Mouse (Mus musculus) layer of hippocampus, adult 9-10 months (tissue): ENCODE measurements around the gene Mroh2a.

Source experiments
- DNase-seq: peaks from one replicate; pipeline ENCODE4 v3.0.0; 2022; ENCODE audit warnings: low spot score

Gene Mroh2a

DNA sequence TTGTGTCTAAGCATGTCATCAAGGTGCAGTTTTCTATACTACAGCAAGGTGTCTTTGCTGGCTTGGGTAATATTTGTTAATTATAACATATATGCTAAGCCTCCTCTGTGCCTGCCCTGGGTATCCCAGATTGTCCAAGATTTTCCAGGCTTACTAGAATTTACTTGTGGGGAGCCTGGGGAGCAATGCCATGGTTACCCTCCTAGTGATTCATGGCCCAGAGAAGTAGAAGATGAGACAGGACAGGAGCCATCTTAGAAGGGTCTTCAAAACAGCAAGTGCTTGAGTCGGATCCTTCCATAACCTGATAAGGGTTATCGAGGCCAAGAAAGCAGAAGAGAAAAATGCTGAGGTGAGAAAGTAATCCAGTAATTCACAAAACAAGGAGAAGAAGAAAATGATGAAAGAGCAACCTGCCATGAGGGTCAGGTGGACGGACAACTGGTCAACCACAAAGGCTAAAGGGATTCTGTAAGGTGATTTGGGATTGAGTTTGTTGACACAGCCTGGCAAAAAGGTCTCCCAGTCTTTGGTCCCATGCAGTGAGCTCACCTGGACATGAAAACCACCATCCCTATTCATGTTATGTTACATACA lies 64.7 kb downstream of the Mroh2a start:
- no peak for DNase-seq

DNA sequence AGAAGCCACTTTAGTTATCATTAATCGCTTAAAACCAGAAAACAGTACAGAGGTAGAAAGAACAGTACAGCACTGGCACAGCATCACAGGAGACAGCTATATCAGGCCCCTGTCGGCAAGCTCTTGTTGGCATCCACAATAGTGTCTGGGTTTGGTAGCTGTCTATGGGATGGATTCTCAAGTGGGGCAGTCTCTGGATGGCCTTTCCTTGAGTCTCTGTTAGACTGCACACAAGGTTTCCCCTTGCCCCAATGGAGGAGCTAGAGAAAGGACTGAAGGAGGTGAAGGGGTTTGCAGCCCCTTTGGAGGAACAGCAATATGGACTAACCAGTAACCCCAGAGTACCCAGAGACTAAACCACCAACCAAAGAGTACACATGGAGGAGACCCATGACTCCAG lies 65.3 kb downstream of the Mroh2a start:
- DNase-seq = no peak

DNA sequence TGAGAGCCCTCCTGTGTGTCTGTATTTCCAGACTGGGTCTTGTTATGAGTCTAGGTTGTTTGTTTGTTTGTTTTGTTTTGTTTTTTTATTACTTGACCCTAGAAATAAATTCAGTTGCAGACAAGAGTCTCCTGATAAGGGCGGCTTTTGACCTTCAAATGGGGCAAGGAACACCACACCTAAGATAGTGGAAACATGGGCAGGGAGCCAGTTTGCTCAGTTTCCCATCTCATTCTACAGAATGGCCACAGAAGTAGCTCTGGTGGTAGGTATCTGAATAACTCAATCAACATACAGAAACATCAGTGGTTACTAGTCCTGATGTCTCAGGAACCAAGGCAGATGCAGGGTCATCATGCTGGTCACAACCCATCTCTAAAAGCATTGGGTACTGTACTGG lies 67.9 kb downstream of the Mroh2a start:
- DNase-seq = no peak

DNA sequence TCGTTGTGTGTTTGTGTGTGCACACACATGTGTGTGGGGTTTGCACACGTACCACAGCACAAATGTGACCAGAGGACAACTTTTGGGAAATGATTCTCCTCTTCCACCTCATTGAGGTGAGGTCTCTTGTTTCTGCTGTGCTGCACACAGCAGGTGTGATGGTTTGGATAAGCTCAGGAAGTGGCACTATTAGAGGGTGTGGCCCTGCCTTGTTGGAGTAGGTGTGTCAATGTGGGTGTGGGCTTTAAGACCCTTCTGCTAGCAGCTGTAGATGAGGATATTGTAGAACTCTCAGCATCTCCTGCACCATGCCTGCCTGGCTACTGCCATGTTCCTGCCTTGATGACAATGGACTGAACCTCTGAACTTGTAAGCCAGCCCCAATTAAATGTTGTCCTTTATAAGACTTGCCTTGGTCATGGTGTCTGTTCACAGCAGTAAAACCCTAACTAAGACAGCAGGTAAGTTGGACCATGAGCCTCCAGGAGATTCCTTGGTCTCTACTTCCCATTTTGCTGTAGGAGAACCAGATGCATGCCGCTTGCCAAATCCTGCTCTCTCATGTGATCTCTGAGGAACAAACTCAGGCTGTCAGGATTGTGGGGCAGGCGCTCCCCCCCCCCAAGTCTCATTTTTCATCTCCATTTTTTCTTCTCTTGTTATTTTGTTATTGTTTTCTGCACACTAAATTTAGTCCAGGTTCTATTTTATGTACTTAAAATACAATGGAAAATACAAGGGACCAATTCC lies 69.6 kb downstream of the Mroh2a start:
- no peak for DNase-seq

DNA sequence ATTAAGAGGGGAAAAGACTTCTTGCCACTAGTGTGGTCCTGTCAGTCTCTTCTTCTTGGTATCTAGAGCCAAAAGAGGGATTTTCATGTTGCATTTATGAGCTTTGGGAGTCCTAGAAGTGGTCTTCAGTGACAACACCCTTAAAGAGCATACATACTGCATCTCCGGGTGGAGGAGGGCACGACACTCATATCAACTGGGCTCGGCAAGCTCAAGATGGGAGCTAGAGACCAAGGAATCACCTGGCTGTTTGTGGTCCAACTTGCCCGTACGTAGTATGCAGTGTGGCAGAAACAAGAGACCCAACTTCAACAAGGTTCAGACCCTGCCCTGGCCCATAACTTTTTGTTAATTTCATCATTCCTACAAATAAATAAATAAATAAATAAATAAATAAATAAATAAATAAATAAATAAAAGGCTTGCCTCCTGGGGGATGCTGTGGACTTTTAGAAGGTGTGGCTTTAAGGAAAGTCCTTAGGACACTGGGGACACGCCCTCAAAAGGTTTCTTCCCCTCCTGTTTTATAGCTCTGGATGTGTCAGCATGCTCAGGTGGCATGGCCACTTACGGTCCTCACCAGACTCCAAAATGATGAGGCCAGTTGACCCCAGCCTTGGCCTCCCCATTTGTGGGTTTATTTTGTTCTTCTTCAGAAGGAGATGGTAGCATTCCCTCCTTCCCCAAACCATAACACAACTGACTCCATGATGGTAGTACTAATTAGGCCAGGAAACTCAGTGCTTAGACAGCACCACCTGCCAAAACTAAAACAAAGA lies 70.9 kb downstream of the Mroh2a start:
- DNase-seq = no peak

DNA sequence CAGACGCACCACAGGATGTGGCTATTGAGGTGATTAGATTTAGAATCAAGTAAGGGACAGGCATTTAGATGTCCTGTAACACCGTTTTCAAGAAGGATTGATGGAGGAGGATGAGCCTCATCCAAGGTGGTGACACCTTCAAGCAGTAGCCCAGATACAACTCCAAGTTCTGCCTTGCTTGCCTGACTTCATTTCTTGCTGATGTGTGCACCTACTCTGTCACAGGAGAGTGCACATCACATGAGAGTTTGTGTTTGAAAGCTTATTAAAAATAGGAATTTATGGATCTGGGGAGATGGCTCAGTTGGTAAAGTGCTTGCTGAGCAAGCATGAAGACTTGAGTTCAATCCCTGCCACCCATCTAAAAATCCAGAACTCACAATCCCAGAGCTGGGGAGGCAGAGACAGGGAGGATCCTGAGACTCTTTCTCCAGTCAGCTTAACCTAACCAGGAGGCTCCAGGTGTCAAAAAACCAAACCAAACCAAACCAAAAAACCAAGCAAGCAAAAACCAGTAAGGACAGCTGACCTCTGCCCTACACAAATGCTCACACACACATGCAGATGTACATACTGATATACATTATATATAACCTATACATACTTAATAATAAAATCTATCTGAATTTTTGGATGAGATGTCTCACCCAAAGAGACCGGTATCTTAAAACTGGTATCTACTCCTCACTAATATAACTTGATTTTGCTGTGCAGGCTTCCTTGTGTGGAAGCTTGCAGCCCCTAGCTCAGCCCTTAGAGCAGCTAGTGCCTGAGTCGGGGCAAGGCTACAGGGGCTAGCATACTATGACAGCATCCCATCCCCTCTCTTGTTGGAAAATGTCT lies 72.1 kb downstream of the Mroh2a start:
- DNase-seq = no peak

DNA sequence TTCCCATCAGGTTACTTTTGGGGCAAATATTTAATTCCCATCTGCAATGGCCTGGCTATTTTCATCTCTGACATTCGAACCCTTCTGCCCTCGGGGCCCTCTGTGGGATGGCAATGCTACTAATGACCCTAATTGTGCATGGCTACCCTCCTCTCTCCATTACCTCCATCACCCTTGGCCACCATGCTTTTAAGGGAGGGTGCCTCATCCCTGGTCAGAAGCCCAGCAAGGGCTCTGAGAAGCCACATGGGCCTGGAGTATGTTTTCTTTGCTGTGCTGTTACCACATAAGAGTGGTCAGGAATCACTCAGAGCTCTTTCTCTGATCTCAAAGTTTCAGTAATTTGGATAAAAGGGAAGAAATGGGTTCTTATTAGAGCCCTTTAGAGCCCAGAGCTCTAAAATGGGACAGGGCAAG lies 72.8 kb downstream of the Mroh2a start:
- no peak for DNase-seq

DNA sequence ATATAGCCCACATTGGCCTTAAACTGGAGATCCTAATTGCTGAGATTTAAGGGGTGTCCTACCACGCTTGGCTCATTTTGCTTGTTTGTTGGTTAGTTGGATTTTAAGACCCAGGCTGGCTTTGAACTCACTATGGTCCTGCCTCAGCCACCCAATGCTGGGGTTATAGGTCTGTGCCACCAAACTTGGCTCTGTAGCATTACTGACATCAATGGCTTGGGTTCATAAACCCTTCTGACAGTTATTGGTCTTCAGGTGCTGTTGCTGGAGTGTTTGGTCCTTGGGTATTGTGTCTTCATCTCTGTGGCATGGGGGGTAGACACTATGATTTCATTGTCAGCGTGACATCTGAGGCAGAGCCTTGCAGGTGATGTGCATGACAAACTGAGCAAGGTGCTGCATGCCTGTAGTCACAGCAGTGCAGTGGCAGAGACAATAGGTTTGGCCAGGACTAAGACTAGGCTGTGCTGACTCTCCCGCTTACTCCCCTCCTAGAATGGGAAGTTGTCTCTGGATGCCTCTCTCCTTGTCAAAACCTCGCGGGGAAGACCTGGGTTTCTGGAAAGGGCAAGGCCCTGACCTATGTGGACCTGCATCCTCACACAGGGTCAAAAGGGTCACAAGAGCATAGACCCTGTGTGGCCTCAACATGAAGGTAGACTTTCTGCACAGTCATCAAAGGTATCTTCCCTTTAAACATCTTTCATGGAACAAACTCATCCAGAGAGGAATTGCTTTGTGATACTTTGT lies 73.7 kb downstream of the Mroh2a start:
- DNase-seq = no peak

DNA sequence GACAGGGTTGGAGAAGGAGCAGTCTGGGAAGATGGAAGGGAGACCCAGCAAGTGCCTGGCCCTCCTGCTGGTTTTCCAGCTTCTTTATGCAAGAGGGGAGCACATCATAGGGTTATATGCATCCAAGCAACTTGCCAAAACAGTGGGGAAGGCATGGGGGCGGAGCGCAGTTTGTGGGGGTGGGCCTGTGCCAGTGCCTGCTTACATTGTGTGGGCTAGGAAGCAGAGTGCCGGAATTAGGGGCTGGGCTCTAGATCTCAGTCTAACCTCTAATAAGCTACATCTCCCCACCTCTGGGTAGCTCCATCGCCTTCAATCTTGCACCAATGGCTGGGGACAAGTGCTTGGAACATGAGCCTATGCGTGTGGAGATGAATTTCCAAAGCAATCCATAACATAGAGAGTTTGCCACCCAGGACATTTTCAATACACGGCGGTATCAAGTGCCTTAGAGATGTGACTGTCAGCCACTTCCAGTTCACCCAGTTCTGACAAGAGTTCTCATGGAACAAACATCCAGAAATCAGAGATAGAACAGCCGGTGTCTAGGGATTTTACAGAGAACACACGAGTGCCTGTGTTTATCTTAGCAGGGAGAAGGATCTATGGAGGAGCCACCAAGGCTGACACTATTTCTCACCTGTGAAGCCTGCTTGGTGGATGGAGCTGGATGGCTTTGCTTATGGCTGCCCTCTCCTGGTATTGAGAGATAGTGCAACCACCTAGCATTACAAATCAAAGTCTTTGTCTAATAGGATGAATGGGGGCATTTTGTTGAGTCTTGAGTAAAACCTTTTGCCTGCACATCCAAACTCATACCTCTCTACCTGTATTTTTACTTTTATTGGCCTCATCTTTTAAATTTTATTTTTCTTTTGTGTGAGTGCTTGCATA lies 74.6 kb downstream of the Mroh2a start:
- DNase-seq = no peak

DNA sequence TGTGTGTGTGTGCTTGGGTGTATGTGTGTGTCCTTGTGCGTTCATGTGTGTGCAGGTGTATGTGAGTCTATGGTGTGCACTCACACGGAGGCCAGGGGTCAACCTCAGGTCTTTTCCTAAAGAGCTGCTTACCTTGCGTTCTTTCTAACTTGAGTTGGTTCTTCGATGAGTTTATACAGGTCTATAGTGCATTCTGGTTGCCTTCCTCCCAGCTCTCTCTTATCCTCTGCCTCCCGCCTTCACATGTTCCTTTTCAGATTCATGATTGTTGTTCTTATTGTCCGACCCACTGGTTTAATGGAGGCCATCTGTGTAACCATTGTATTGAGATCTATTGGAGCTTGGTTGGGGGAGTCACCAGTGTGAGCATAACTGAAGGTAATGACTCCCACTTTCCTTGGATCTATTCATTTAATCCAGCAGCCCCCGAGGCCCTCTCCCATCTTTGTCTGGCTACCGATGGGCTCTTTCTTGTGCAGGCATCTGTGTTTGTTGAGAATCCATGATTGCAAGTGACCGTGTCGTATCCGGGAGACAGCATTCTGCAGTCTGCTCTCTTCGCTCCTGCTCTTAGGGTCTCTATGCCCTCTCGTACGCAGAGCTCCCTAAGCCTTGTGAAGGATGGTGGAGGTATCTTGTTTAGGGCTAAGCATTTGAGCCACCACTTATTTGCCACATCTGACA lies 75.4 kb downstream of the Mroh2a start:
- DNase-seq = no peak

DNA sequence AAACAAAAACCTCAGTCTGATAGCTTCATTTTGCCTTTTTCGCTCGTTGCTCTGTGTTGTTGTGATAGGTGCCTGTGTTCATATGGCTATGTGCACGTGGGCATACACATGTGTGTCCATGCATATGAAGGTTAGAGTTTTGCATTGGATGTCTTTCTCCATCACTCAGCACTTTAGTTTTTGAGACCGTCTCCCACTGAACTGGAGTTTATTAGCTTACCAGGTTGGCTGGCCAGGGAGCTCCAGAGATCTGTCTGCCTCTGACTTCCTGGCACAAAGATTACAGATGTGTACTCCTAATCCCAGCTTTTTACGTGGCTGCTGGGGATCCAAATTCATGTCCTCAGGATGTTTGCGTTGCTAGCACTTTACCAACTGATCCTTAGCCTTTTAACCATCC lies 77.0 kb downstream of the Mroh2a start:
- no peak for DNase-seq

DNA sequence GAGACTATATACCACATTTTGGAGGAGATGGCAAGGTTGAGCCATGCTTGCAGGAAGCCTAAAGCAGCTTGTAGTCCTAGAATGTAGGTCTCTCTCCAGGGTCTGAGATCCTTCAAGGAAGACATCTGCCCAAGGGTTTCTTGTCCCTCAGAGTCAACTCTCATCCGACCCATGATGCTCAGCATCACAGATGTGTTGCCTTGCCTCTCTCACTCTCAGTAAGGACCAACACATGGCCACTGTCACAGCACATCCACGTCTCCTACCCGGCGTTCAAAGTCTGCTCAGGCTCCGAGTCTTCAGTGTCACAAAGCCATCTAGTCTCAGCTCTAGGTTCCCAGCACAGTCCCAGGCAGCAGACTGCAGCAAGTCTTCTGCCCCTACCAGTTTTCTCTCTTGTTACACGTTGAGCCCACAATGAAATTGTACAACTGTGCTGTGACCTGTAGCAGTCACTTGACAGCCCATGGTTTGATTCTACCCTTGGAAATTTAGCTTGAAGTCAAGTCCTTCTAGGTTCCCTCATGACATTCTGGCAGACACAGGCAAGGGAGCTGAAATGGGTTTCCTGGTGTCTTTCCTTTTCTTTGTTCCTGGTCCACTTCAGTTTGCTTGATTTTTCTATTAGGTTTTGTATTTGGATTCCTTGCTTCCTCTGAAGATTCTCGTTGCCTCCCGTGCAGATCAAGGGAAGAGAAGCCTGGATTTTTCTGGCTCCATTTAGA lies 77.6 kb downstream of the Mroh2a start:
- DNase-seq = no peak

DNA sequence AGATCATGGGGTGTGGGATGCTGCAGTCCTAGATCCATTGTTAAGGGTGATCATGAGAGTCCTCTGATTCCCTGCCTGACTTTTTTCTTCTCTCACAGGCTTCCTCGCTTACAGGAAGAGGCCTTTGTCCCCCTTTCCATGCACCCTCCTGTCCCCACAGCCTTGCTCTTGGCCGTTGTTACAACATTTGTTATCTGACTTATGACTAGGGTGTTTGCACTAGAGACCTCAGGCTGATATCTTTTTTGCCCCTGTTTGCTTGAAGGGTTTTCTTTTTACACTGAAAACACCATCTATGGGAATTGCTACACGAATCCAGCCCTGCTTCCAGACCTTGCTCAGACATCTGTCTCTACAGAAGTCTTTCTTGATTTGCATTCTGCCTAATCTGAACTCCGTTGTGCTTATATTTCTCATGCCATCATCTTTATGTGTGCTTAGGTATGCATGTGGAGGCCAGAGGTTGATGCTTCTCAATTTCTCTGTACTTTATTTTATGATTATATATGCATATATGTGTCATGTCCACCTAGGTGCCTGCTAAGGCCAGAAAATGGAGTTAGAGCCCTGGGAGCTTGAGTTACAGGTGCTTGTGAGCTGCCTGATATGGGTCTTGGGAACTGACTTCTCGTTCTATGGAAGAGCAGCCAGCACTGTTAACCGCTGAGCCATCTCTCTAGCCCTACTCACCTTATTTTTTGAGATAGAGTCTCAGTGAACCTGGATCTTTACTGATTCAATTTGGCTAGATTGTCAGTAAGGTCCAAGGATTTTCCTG lies 78.4 kb downstream of the Mroh2a start:
- DNase-seq = no peak

DNA sequence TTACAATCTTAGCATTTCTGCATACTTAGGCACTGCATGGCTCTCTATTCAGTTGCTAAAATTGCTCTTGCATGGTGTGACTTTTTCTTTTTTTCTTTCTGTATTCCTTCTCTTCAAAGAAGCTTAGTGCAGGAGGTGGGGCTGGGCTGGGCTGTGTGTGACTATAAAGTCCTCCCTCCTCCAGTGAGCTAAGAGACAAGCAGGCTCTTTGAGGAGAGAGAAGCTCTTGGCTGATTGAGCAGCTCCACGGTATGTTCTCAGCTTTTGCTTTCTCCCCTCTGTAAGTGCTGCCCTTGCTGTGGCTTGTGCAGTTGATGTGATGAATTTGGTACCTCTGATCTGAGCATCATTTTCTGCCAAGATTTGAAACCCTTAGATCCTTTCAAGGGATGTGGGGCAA lies 79.8 kb downstream of the Mroh2a start:
- no peak for DNase-seq

DNA sequence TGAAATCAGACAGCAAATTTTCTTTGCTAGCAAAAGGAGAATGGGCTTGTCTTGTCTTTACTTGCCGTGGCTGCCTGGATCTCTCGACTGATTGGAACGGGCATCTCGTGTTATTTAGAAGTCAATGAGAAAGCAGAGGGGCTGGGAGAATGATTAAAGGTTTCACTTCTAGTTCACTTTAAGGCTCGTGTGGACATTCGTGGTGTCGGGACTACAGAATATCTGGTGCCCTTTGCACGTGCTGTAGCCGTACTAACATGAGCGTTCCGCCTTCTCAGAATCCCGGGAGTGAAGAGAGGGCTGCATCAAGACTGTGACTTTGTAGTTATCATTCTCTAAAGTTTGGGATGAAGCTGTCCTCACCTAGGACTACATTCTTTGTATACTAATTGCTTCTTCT lies 80.4 kb downstream of the Mroh2a start:
- no peak for DNase-seq

DNA sequence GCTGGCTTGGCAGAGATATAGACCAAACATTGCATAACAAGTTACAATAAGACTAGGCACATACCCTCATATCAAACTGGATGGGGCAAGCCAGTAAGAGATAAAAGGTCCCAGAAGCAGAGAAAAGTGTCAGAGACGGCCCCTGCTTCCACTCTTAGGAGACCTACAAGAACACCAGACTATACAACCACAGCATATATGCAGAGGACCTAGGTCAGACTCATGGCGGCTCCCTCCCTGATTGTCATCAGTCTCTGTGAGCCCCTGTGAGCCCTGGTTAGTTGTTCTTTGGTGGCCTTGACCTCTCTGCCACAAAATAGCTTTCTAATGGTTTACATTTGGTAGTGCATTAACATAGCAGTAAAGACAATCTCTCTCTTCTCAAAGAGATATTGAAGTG lies 82.2 kb downstream of the Mroh2a start:
- DNase-seq = no peak

DNA sequence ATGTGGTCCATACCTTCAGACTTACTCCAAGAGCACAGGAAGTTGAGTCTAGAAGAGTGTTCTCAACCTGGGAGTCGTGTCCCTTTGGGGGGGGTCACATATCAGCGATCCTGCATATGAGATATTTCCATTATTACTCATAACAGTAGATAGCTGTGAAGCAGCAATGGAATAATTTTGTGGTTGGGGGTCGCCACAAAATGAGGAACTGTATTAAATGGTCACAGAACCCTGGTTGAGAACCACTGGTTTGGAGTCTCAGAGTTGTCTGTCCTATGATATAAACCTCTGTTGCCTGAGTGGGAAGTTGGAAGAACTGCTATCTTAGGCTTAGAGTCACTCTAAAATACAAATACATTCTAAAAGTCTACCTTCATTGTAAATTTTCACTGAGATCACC lies 83.1 kb downstream of the Mroh2a start:
- no peak for DNase-seq

DNA sequence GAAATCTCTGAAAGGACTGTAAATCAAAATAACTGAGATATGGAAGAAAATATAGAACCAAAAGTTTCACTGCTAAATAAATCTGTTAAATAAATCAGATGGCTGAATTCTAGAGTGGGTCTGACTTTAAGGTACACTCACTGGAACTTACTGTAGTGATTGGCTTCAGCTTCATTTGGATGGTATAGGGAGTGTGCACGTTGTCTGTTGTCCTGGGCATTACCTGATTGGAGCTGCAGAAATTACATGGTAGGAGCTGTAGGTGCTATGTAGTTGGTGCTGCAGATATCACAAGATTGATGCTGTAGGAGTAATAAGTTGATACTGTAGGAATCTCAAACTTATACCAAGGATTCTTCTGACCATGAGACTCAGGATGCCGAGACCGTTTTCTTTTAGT lies 83.6 kb downstream of the Mroh2a start:
- no peak for DNase-seq
